Mouse (Mus musculus) forebrain, embryonic 15.5 days (tissue): ENCODE results near the gene Slc15a4. TPM values are rescaled to one million over a fixed set of nuclear protein-coding genes. Genes with fewer than 3 reads are reported as not detected.

Source experiments
- ATAC-seq: fragments of 200-750 bp; cut with Nextera tagmentation; replicated peaks from 2 replicates; pipeline ENCODE4 v1.8.0; 2017; ENCODE audit warnings: mild to moderate bottlenecking, moderate TSS enrichment, moderate library complexity
- H3K27ac ChIP-seq: fragments of 300-500 bp; sonication (generic); replicated peaks from 2 replicates; pipeline ENCODE4 v1.5.1; 2015; ENCODE audit warnings: mild to moderate bottlenecking, inconsistent platforms
- H3K27me3 ChIP-seq: fragments of 300-500 bp; sonication (generic); 2 replicates; pipeline ENCODE4 v1.6.1; 2015; ENCODE audit warnings: inconsistent platforms
- H3K36me3 ChIP-seq: fragments of 300-500 bp; sonication (generic); 2 replicates; pipeline ENCODE4 v1.6.1; 2015; ENCODE audit warnings: mild to moderate bottlenecking, inconsistent platforms
- H3K4me1 ChIP-seq: fragments of 300-500 bp; sonication (generic); 2 replicates; pipeline ENCODE4 v1.6.1; 2015; ENCODE audit warnings: inconsistent platforms
- H3K4me2 ChIP-seq: fragments of 300-500 bp; sonication (generic); replicated peaks from 2 replicates; pipeline ENCODE4 v1.6.1; 2015; ENCODE audit warnings: mild to moderate bottlenecking, inconsistent platforms
- H3K4me3 ChIP-seq: fragments of 300-500 bp; sonication (generic); 2 replicates; pipeline ENCODE4 v1.5.1; 2015; ENCODE audit warnings: mild to moderate bottlenecking, inconsistent platforms
- H3K9ac ChIP-seq: fragments of 300-500 bp; sonication (generic); replicated peaks from 2 replicates; pipeline ENCODE4 v1.6.1; 2015; ENCODE audit warnings: mild to moderate bottlenecking, inconsistent platforms
- H3K9me3 ChIP-seq: fragments of 300-500 bp; sonication (generic); 2 replicates; pipeline ENCODE4 v1.6.1; 2016; ENCODE audit warnings: inconsistent platforms
- WGBS: fragments of 180-500 bp; shearing (Covaris S2); methylation state at CpG from one replicate; pipeline ENCODE4 v1.1.7; 2015; ENCODE audit warnings: mixed read lengths; 5-methylcytosine and 5-hydroxymethylcytosine counted together
- polyA plus RNA-seq: library from polyadenylated mRNA; unstranded; fragments of >200 nt; fragmentation: Nextera tagmentation; extraction: Ambion mirVana; gene quantifications from 2 replicates; pipeline ENCODE4 v1.2.1, GENCODE M21; 2015

Slc15a4 gene
- polyA plus RNA-seq, 1 experiment from 2014 or later = 29.1 TPM

DNA sequence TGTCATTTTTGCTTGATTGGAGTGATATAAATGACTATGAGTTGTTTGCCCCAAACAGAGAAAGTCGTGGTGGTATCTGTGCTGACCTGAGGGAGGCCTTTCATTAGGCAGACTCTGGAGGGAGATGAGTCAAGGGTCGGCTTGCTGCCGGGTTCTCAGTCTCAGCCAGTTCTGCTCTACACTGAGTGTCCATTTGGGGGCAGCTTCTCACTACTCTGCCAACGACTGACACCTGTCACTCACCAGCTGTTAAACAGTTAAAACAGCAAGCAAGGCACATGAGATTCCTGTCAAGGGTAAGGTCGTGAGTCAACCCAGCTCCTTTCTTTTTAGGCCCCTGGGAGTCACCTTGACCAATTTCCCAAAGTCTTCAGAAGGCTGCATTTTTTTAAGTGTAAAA, 40.3 kb downstream of the Slc15a4 start:
- H3K36me3 ChIP-seq = peaks cover 43% of the 10 kb centered on the region
- 75% methylated on average over 5 of the region's 5 CpGs for WGBS

DNA sequence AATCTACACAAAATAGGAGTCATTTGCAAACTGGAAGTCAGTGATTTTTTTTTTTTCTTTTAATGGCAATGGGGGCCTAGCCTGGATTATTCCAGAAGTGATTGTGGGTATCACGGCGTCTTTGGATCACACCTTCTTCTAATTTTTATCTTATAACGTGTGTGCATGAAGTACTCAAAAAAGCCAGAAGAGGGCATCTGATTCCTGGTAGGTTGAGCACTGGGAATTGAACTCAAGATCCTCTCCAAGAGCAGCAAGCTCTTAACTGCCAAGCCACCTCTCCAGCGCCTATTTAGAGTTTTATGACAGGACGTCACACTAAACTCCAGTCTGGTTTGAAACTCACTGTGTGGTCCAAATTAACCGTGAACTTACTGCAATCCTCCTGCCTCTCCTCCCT, 44.8 kb downstream of the Slc15a4 start:
- no peaks in the 10 kb centered on the region for H3K9me3 ChIP-seq
- ATAC-seq = no peak
- H3K9ac ChIP-seq = no peak overlapping the region
- H3K27ac ChIP-seq = no peak overlapping the region
- H3K4me2 ChIP-seq = no peak overlapping the region
- no peaks in the 10 kb centered on the region for H3K4me1 ChIP-seq
- no peaks in the 10 kb centered on the region for H3K27me3 ChIP-seq
- H3K36me3 ChIP-seq = no peaks in the 10 kb centered on the region
- 78% methylated on average over 6 of the region's 6 CpGs for WGBS
- H3K4me3 ChIP-seq = no peak overlapping the region

More for the DNA sequence above, 40.3 kb downstream of the Slc15a4 start:
- H3K4me2 ChIP-seq = no peak overlapping the region
- no peaks in the 10 kb centered on the region for H3K9me3 ChIP-seq
- H3K27ac ChIP-seq = no peak overlapping the region
- ATAC-seq = no peak
- H3K4me1 ChIP-seq = no peaks in the 10 kb centered on the region
- no peaks in the 10 kb centered on the region for H3K27me3 ChIP-seq
- H3K9ac ChIP-seq = no peak overlapping the region
- H3K4me3 ChIP-seq = no peak overlapping the region

DNA sequence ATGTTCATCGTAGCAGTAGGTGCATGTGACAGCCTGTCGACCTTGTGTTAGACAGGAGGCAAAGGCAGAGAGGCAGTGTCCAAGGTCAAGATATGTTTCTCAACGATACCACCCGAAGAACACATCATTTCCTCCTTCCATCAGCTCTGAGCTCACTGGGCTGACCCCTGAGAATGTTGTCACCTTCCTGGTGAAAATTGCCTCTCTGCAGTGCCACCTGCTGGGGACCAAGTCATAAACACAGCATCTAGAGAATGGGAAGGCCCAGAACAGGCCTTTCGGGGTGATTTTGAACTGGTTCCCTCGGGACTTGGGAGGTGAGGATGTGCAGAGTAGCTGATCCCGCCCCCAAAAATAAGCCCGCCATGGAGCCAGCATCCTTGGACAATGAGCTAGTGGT, 49.0 kb downstream of the Slc15a4 start:
- 89% methylated on average over 8 of the region's 8 CpGs for WGBS
- Histone ChIP-seq H3K36me3 (no peaks in the 10 kb centered on the region), H3K9me3 (no peaks in the 10 kb centered on the region), H3K4me3 (no peak overlapping the region), H3K4me2 (no peak overlapping the region), H3K27me3 (no peaks in the 10 kb centered on the region), H3K4me1 (no peaks in the 10 kb centered on the region), H3K27ac (no peak overlapping the region), H3K9ac (no peak overlapping the region)
- ATAC-seq = no peak

DNA sequence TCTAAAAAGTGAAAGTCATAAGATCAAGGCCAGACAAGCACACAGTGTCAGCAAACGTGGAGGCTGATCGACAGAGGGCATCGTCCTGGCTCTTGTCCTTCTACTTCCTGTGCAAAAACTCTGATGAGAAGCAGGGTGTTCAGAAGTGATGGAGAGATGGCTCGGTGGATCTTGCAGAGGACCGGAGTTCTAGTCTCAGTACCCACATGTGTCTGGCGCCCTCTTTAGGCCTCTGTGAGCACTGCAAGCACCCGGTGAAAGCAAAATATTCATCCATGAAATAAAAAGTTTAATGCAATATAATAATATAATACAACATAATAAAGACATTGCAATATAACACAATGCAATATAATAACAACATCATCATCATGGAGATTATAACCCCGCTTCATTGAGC, 55.3 kb downstream of the Slc15a4 start:
- H3K4me3 ChIP-seq = no peak overlapping the region
- no peak overlapping the region for H3K9ac ChIP-seq
- no peak for ATAC-seq
- H3K4me1 ChIP-seq = no peaks in the 10 kb centered on the region
- no peaks in the 10 kb centered on the region for H3K9me3 ChIP-seq
- H3K4me2 ChIP-seq = no peak overlapping the region
- H3K27ac ChIP-seq = no peak overlapping the region
- 62% methylated on average over 8 of the region's 8 CpGs for WGBS
- H3K27me3 ChIP-seq = no peaks in the 10 kb centered on the region
- H3K36me3 ChIP-seq = no peaks in the 10 kb centered on the region

DNA sequence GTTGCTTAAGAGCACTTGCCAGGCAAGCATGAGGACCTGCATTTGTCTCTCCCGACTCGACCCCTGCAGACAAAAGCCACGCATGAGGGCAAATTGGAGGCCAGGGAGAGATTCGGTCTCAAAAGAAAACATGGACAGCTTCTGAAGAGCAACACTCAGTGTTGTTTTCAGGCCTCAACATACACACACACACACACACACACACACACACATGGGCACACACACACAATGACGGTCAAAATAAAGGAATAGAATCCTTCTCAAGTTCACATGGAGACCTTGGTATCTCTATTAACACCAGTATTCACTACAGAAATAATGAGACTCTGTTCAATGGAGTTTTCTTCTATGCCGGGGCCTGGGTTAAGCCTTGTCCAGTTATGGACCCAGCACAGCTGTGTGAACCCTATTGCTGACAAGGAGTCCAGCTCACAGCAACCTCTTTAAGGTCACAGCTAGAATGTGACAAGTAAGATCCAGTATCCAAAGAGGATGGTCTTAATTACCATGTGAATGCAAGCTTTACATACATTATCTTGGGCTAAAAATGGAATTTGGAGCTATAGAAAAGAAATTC, 65.4 kb downstream of the Slc15a4 start:
- no peak overlapping the region for H3K27ac ChIP-seq
- no peaks in the 10 kb centered on the region for H3K4me1 ChIP-seq
- no peak overlapping the region for H3K4me3 ChIP-seq
- H3K9me3 ChIP-seq = no peaks in the 10 kb centered on the region
- H3K27me3 ChIP-seq = no peaks in the 10 kb centered on the region
- no peak overlapping the region for H3K4me2 ChIP-seq
- no peak for ATAC-seq
- no peaks in the 10 kb centered on the region for H3K36me3 ChIP-seq
- no peak overlapping the region for H3K9ac ChIP-seq
- WGBS = 30% methylated on average over 6 of the region's 6 CpGs

DNA sequence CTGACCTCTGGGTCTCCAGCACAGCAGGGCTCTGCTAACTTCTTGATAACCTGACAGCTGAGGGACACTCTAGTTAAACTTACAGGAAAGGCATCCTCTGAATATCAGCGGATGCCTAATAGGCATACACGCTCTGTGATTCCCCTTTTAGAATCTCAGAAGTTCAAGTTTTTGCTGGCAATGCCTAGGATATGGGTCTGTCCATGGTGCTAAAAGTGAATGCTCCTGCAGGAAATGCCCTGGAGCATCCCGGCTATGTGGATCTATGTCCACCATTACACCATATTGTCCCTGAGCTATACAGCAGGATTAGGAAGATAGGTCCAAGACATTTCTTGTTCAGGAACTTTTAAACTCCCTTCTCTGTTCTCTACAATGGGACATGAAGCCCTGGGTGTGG, 71.6 kb downstream of the Slc15a4 start:
- Histone ChIP-seq H3K4me3 (no peak overlapping the region), H3K4me2 (no peak overlapping the region), H3K36me3 (no peaks in the 10 kb centered on the region), H3K27ac (no peak overlapping the region), H3K9me3 (no peaks in the 10 kb centered on the region), H3K4me1 (no peaks in the 10 kb centered on the region), H3K27me3 (no peaks in the 10 kb centered on the region), H3K9ac (no peak overlapping the region)
- no peak for ATAC-seq
- 91% methylated on average over 3 of the region's 3 CpGs for whole genome bisulfite sequencing

DNA sequence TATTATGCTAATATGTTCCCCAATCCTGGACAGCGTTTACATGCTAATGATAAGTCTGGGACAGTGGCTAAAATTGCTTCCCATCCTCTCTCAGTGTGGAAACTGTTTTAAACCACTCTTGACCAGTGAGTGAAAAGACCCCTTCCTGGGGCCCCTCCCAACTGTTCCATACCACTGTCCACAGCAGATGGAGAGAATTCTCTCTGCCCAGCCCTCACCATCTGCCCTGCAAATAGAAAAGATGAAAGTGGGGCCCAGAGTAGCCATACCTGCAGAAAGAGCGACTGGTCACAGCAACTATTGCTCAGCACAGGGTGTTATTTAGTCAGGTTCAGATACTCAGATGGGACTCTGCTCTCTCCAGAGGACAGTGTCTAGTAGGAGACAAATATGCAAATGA, 84.6 kb downstream of the Slc15a4 start:
- no peaks in the 10 kb centered on the region for H3K9me3 ChIP-seq
- no peaks in the 10 kb centered on the region for H3K36me3 ChIP-seq
- 90% methylated on average over 2 of the region's 2 CpGs for WGBS
- no peak overlapping the region for H3K27ac ChIP-seq
- H3K9ac ChIP-seq = no peak overlapping the region
- H3K27me3 ChIP-seq = no peaks in the 10 kb centered on the region
- no peak for ATAC-seq
- H3K4me1 ChIP-seq = 0 out of 2 replicates have a peak, but pooled peaks cover 2% of the 10 kb centered on the region
- H3K4me3 ChIP-seq = no peak overlapping the region
- no peak overlapping the region for H3K4me2 ChIP-seq

DNA sequence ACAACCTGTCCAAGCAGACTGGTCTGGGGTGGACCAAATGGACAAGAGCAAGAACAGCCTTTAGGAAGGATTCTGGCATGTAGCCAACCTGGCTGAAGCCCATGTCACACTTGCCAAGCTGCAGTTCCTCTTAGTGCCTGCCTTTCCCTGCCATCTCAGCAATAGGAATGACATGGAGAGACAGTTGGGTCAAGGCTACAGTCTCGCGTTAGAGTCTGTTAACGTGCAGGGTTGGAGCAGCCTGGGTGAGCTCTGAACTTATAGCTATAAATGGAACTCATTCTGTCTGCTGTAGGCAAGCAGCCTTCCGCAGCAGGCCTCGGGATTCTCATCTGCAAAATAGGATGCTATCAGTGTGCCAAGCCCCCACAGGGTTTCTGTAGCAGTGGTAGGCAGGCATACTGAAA, 86.1 kb downstream of the Slc15a4 start:
- H3K27ac ChIP-seq = no peak overlapping the region
- WGBS = 74% methylated on average over 5 of the region's 5 CpGs
- H3K4me3 ChIP-seq = no peak overlapping the region
- ATAC-seq = no peak
- H3K4me2 ChIP-seq = no peak overlapping the region
- 0 out of 2 replicates have a peak, but pooled peaks cover 2% of the 10 kb centered on the region for H3K4me1 ChIP-seq
- no peaks in the 10 kb centered on the region for H3K27me3 ChIP-seq
- no peak overlapping the region for H3K9ac ChIP-seq
- H3K9me3 ChIP-seq = no peaks in the 10 kb centered on the region
- H3K36me3 ChIP-seq = no peaks in the 10 kb centered on the region

Other genes starting within 250 kb of the Slc15a4 start
- 1.4 and 1.5 TPM in 2 replicates for gene Glt1d1, start 635 bp downstream of the Slc15a4 start, polyA plus RNA-seq